Mouse (Mus musculus) heart, adult 2 months (tissue): ENCODE results near the gene Ube2e1.
A peak's percentile ranks its signal among the peaks of the same experiment; 100 is the strongest.

ENCODE experiments used
- CTCF ChIP-seq: fragments of 200-600 bp; IDR thresholded peaks from 2 replicates; pipeline ENCODE4 v1.8.1; 2022; ENCODE audit warnings: antibody characterized with exemption, mild to moderate bottlenecking, moderate library complexity
- EP300 ChIP-seq: fragments of 200-500 bp; IDR thresholded peaks from 2 replicates; pipeline ENCODE4 v1.6.1; 2011; ENCODE audit warnings: low read depth, low read length, control low read depth; ENCODE audit not compliant: insufficient read depth
- POLR2A ChIP-seq: fragments of 200-500 bp; IDR thresholded peaks from 2 replicates; pipeline ENCODE4 v1.6.1; 2011; ENCODE audit warnings: mild to moderate bottlenecking, low read depth, low read length, control low read depth; ENCODE audit not compliant: insufficient read depth

DNA sequence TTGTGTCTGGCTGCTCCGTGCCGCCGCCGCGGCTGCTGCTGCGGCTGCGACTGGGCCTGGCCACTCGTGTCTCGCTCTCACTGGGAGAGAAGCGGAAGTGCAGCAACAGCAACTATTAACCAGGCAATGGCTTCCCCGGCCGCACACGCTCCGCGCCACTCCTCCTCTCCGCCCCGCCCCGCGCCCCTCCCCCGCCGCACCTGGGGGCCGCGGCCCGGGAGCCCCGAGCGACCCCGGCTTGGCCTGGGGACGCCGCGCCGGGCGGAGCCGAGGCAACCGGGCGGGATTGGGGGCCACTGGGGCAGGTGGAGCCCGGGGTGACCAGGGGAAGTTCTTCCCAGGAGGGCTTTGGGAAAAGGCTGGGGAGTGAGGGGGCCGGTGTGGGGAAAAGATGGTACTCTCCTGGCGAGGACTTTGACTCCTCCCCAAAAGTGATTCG lies at the start of gene Ube2e1:
- TF ChIP-seq CTCF = no peak
- TF ChIP-seq POLR2A = peak; percentile 67
- TF ChIP-seq EP300 = 0 out of 2 replicates have a peak, but pooled peaks have one; percentile 23
